Mouse (Mus musculus): ENCODE results near the gene Lmx1b.
A peak's percentile ranks its signal among the peaks of the same experiment; 100 is the strongest.

- TF ChIP-seq CTCF (IDR thresholded peaks at IDR 0.05) (peak; percentile 73), EP300 (IDR thresholded peaks at IDR 0.05) (no peak)
Measured at GRCm38 (mm10) chr2:33559752-33560151, 80.6 kb downstream of the Lmx1b start.
